Mouse (Mus musculus) C2C12 (cell line): ENCODE data around the gene Gzmg.
"Not testable (repeated sequence)": the region's sequence is repeated elsewhere in the genome, so short reads cannot be mapped to it uniquely, and the experiment has no call there.

Experiments
- CEBPB ChIP-seq: IDR thresholded peaks from one replicate; pipeline ENCODE4 v1.6.1; 2011; ENCODE audit warnings: low read depth, mild to moderate bottlenecking, control low read depth, moderate library complexity
- CTCF ChIP-seq: IDR thresholded peaks from one replicate; pipeline ENCODE4 v1.5.1; 2011; ENCODE audit not compliant: control insufficient read depth, insufficient read depth, insufficient read length
- MAX ChIP-seq: IDR thresholded peaks from one replicate; pipeline ENCODE4 v1.6.1; 2011; ENCODE audit warnings: mild to moderate bottlenecking, control low read depth
- MYOD1 ChIP-seq: IDR thresholded peaks from one replicate; pipeline ENCODE4 v1.6.1; 2011; ENCODE audit warnings: low read depth; ENCODE audit not compliant: control insufficient read depth, insufficient read length
- MYOG ChIP-seq: IDR thresholded peaks from one replicate; pipeline ENCODE4 v1.6.1; 2011; ENCODE audit not compliant: control insufficient read depth, insufficient read length; ENCODE audit errors: extremely low read depth
- USF1 ChIP-seq: IDR thresholded peaks from one replicate; pipeline ENCODE4 v1.6.1; 2011; ENCODE audit warnings: low read depth, mild to moderate bottlenecking, control low read depth, moderate library complexity

DNA sequence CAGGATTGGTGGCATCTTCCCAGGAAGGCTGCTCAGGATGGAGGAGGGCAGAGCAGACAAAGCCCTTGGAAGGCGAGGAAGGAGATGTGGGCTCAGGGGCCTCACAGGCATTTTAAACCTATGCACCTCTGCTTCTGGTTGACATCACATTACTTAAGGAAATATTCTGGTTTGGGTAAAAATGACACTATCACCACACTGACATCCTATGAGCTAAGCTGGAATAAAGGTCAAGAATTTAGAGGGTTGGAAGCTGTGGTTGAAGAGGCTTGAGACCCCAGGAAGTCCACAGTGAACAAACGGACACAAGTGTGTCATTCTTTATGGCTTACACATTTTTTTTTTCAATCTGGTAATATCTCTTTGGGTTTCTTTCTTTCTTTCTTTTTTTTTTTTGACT lies 26.9 kb downstream of the Gzmg start, which contains the start of gene Gzmd:
- TF ChIP-seq CTCF, USF1, MYOG, MAX, CEBPB, MYOD1: not testable (repeated sequence)
